Mouse (Mus musculus) spleen, adult 2 months (tissue): ENCODE data around the gene Flt4. TPM values are rescaled to one million over a fixed set of nuclear protein-coding genes. Genes with fewer than 3 reads are reported as not detected.

Experiments used
- DNase-seq, 2 experiments: peaks; one replicate each; pipeline versions ENCODE4 v3.0.0 to v3.0.0-alpha.2; 2012 to 2021; ENCODE audit warnings: low spot score in 2 of 2, low read depth in 1 of 2
- H3K27ac ChIP-seq: fragments of 200-500 bp; 2 replicates; pipeline ENCODE4 v1.5.1; 2012; ENCODE audit warnings: low read length, inconsistent platforms; ENCODE audit not compliant: insufficient read depth
- H3K27me3 ChIP-seq: fragments of 200-500 bp; 2 replicates; pipeline ENCODE4 v1.6.1; 2012; ENCODE audit warnings: mild to moderate bottlenecking, moderate library complexity, low read length, inconsistent platforms; ENCODE audit not compliant: control insufficient read depth, insufficient read depth
- H3K36me3 ChIP-seq: fragments of 200-500 bp; 2 replicates; pipeline ENCODE4 v1.6.1; 2012; ENCODE audit warnings: mild to moderate bottlenecking, low read length, inconsistent platforms; ENCODE audit not compliant: control insufficient read depth, insufficient read depth
- H3K4me1 ChIP-seq: fragments of 200-500 bp; 2 replicates; pipeline ENCODE4 v1.6.1; 2011; ENCODE audit warnings: inconsistent platforms; ENCODE audit not compliant: control insufficient read depth, insufficient read depth, insufficient read length
- H3K4me3 ChIP-seq: fragments of 200-500 bp; 2 replicates; pipeline ENCODE4 v1.5.1; 2011; ENCODE audit warnings: mild to moderate bottlenecking, inconsistent platforms; ENCODE audit not compliant: insufficient read depth, insufficient read length; ENCODE audit errors: extremely low read depth
- CTCF ChIP-seq: fragments of 200-500 bp; IDR thresholded peaks from 2 replicates; pipeline ENCODE4 v1.5.1; 2011; ENCODE audit warnings: mild to moderate bottlenecking, inconsistent platforms; ENCODE audit not compliant: insufficient read depth, insufficient read length, insufficient replicate concordance; ENCODE audit errors: extremely low read depth
- POLR2A ChIP-seq: fragments of 200-500 bp; IDR thresholded peaks from 2 replicates; pipeline ENCODE4 v1.6.1; 2011; ENCODE audit warnings: low read depth, low read length, inconsistent platforms
- WGBS: fragments of 180-500 bp; shearing (Covaris S2); methylation state at CpG from one replicate; pipeline ENCODE4 v1.1.7; 2018; 5-methylcytosine and 5-hydroxymethylcytosine counted together
- polyA plus RNA-seq: library from polyadenylated mRNA; depleted of rRNA; stranded (reverse); fragments of >200 nt; gene quantifications from 2 replicates; pipeline ENCODE4 v1.2.3, GENCODE M21; 2012

Flt4 gene
- polyA plus RNA-seq, 1 experiment = 6.6 TPM

DNA sequence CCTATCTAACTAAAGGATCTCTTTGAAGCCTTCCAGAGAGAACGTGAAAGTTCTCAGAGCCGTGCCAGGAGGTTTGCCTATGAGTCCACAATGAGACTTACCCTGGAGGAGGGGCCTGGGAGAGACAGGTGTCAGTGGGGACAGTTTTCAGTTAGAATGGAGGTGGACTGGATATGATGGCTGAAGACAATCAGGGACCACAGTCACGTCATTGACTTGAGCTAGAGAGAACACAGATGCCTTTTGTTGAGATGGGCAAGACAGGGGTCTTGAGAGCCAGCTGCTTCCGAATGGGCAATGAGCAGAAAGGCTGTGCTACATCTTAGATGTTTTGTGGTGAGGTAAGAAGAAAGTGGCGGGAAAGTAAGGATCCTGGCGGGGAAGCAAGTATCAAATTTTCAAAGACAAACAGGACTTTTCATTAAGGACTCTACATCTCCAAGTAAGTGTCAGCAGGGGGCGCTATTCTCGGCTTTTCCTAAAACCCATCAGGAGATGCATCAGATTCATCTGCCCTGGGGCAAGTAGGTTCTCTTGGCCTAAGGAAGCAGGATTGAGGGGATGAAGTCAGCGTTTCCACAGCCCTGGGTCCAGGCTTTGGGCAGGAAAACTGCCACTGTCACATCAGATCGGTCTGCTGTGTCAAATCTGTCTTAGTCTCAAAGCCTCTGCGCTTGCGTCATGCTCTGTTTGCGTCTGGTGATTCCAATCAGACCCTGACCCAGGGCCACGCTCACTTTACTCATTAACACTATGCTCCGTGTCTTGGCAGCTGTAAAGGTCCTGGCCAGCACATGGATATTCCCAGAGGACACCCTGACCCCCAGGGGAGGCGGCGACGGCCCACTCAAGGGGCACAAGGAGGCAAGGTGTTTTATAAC, 41.3 kb downstream of the Flt4 start:
- no peaks in the 10 kb centered on the region for H3K27me3 ChIP-seq
- H3K36me3 ChIP-seq = no peaks in the 10 kb centered on the region
- peaks cover 3% of the 10 kb centered on the region; the same call in 1 of the 2 replicates for H3K4me1 ChIP-seq
- no peak overlapping the region for H3K27ac ChIP-seq
- no peak for TF ChIP-seq POLR2A
- TF ChIP-seq CTCF = no peak
- WGBS = 69% methylated on average over 18 of the region's 18 CpGs
- no peak for DNase-seq
- H3K4me3 ChIP-seq = no peak overlapping the region

- no peak for TF ChIP-seq POLR2A
- no peak for TF ChIP-seq CTCF
- WGBS = 69% methylated on average over 16 of the region's 16 CpGs
- Histone ChIP-seq H3K4me1 (peaks cover 3% of the 10 kb centered on the region; the same call in 1 of the 2 replicates), H3K4me3 (no peak overlapping the region), H3K27me3 (no peaks in the 10 kb centered on the region), H3K36me3 (no peaks in the 10 kb centered on the region), H3K27ac (no peak overlapping the region)
- no peak for DNase-seq
Measured at GRCm38 (mm10) chr11:49650994-49651761, 42.1 kb downstream of the Flt4 start.

GRCm38 (mm10) chr11:49651762-49652322, 42.8 kb downstream of the Flt4 start:
- H3K27ac ChIP-seq = no peak overlapping the region
- no peaks in the 10 kb centered on the region for H3K27me3 ChIP-seq
- no peak for TF ChIP-seq POLR2A
- no peak for TF ChIP-seq CTCF
- H3K4me1 ChIP-seq = peaks cover 3% of the 10 kb centered on the region; the same call in 1 of the 2 replicates
- WGBS = 83% methylated on average over 10 of the region's 10 CpGs
- H3K36me3 ChIP-seq = no peaks in the 10 kb centered on the region
- no peak overlapping the region for H3K4me3 ChIP-seq
- no peak for DNase-seq

DNA sequence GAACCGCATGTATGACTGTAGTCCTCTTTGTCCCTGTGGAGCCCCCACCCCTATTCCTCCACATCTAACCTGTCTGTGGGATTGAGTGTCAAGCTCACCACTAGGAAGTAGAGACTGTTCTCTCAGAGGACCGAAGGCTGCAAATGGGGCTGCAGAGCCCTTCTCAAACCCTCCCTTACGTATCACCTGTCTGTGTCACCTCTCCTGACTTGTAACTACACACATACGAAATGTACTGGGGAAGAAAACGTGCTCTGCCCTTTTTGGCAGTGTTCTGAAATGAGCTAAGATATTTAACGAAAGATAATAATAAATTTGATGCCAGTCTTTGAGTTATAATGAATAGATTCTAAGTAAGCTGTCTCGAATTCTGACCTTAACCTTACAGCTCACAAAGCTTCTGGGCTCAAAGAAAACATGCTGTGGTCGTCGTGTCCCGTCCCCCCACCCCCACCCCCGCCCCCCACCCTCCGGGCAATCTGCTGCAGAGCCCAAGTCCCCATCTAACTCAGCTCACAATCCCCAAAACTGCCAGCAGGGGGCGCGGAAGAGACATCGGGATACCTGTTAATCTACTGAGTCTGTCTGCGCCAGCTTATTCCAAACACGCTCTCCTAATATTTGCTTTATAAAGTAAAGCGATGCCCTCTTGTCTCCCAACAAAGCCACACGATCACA, 43.5 kb downstream of the Flt4 start:
- TF ChIP-seq CTCF (peak; percentile 64; the same call in 1 of the 2 replicates), POLR2A (no peak)
- Histone ChIP-seq H3K4me3 (no peak overlapping the region), H3K36me3 (no peaks in the 10 kb centered on the region), H3K27me3 (no peaks in the 10 kb centered on the region), H3K4me1 (peaks cover 3% of the 10 kb centered on the region; the same call in 1 of the 2 replicates), H3K27ac (no peak overlapping the region)
- DNase-seq = peak; percentile 32 to 69
- WGBS = 24% methylated on average over 19 of the region's 19 CpGs

GRCm38 (mm10) chr11:49653079-49653408, 44.0 kb downstream of the Flt4 start:
- DNase-seq = no peak
- WGBS = 46% methylated on average over 11 of the region's 11 CpGs
- Histone ChIP-seq H3K27me3 (no peaks in the 10 kb centered on the region), H3K36me3 (no peaks in the 10 kb centered on the region), H3K4me1 (peaks cover 3% of the 10 kb centered on the region; the same call in 1 of the 2 replicates), H3K27ac (no peak overlapping the region), H3K4me3 (no peak overlapping the region)
- TF ChIP-seq POLR2A (no peak), CTCF (no peak)

GRCm38 (mm10) chr11:49654651-49655050, 45.6 kb downstream of the Flt4 start:
- peaks cover 5% of the 10 kb centered on the region; the same call in 1 of the 2 replicates for H3K4me1 ChIP-seq
- H3K27me3 ChIP-seq = no peaks in the 10 kb centered on the region
- H3K4me3 ChIP-seq = no peak overlapping the region
- TF ChIP-seq POLR2A (no peak), CTCF (no peak)
- WGBS = 87% methylated on average over 5 of the region's 5 CpGs
- H3K36me3 ChIP-seq = no peaks in the 10 kb centered on the region
- H3K27ac ChIP-seq = no peak overlapping the region
- no peak for DNase-seq

- peaks cover 5% of the 10 kb centered on the region; the same call in 1 of the 2 replicates for H3K4me1 ChIP-seq
- no peak for DNase-seq
- H3K36me3 ChIP-seq = no peaks in the 10 kb centered on the region
- no peak overlapping the region for H3K4me3 ChIP-seq
- no peak overlapping the region for H3K27ac ChIP-seq
- H3K27me3 ChIP-seq = no peaks in the 10 kb centered on the region
- TF ChIP-seq POLR2A = no peak
- TF ChIP-seq CTCF = no peak
Measured at GRCm38 (mm10) chr11:49655501-49655900, 46.4 kb downstream of the Flt4 start.
